Mouse (Mus musculus) midbrain, embryonic 14.5 days (tissue): ENCODE measurements around the gene Shb. TPM values are rescaled to one million over a fixed set of nuclear protein-coding genes. Genes with fewer than 3 reads are reported as not detected.

Experiments used
- ATAC-seq: fragments of 200-750 bp; cut with Nextera tagmentation; 2 replicates; pipeline ENCODE4 v1.8.0; 2017; ENCODE audit warnings: moderate number of reproducible peaks, moderate library complexity; ENCODE audit not compliant: low FRiP score, low TSS enrichment
- DNase-seq: peaks from one replicate; pipeline ENCODE4 v3.0.0-alpha.2; 2015
- H3K27ac ChIP-seq: fragments of 300-500 bp; sonication (generic); replicated peaks from 2 replicates; pipeline ENCODE4 v1.5.1; 2014; ENCODE audit warnings: mild to moderate bottlenecking, low read depth, low read length, moderate library complexity
- H3K27me3 ChIP-seq: fragments of 300-500 bp; sonication (generic); 2 replicates; pipeline ENCODE4 v1.6.1; 2014; ENCODE audit warnings: low read length, control low read depth, mixed read lengths; ENCODE audit not compliant: control insufficient read depth, insufficient read depth
- H3K36me3 ChIP-seq: fragments of 300-500 bp; sonication (generic); 2 replicates; pipeline ENCODE4 v1.6.1; 2014; ENCODE audit warnings: low read length, control low read depth; ENCODE audit not compliant: control insufficient read depth, insufficient read depth
- H3K4me1 ChIP-seq: fragments of 300-500 bp; sonication (generic); 2 replicates; pipeline ENCODE4 v1.6.1; 2014; ENCODE audit warnings: mild to moderate bottlenecking, antibody characterized with exemption, low read length, control low read depth; ENCODE audit not compliant: control insufficient read depth, insufficient read depth
- H3K4me2 ChIP-seq: fragments of 300-500 bp; sonication (generic); 2 replicates; pipeline ENCODE4 v1.6.1; 2014; ENCODE audit warnings: mild to moderate bottlenecking, low read length, moderate library complexity
- H3K4me3 ChIP-seq: fragments of 300-500 bp; sonication (generic); replicated peaks from 2 replicates; pipeline ENCODE4 v1.5.1; 2014; ENCODE audit warnings: low read depth, low read length
- H3K9ac ChIP-seq: fragments of 300-500 bp; sonication (generic); replicated peaks from 2 replicates; pipeline ENCODE4 v1.6.1; 2014; ENCODE audit warnings: mild to moderate bottlenecking, low read length, moderate library complexity
- H3K9me3 ChIP-seq: fragments of 300-500 bp; sonication (generic); 2 replicates; pipeline ENCODE4 v1.6.1; 2016; ENCODE audit warnings: low read length, control low read depth, mixed read lengths; ENCODE audit not compliant: control insufficient read depth
- WGBS: fragments of 180-500 bp; shearing (Covaris S2); extraction: QIAGEN DNeasy Blood & Tissue Kit; methylation state at CpG from one replicate; pipeline ENCODE4 v1.1.7; 2014; 5-methylcytosine and 5-hydroxymethylcytosine counted together
- polyA plus RNA-seq: library from polyadenylated mRNA; unstranded; fragments of >200 nt; fragmentation: Nextera tagmentation; extraction: Ambion mirVana; gene quantifications from 2 replicates; pipeline ENCODE4 v1.2.1, GENCODE M21; 2014

The Shb gene
- polyA plus RNA-seq, 1 experiment from 2014 or later = 10.2 TPM

- 91% methylated on average over 6 of the region's 6 CpGs for WGBS
- no peak for ATAC-seq
- Histone ChIP-seq H3K9ac (no peak overlapping the region), H3K36me3 (no peaks in the 10 kb centered on the region), H3K4me2 (no peak overlapping the region), H3K4me3 (no peak overlapping the region), H3K27ac (no peak overlapping the region), H3K9me3 (no peaks in the 10 kb centered on the region), H3K4me1 (peaks cover 6% of the 10 kb centered on the region; the same call in 1 of the 2 replicates), H3K27me3 (no peaks in the 10 kb centered on the region)
- DNase-seq = no peak
Observed at GRCm38 (mm10) chr4:45505191-45505590, 27.1 kb downstream of the Shb start.

DNA sequence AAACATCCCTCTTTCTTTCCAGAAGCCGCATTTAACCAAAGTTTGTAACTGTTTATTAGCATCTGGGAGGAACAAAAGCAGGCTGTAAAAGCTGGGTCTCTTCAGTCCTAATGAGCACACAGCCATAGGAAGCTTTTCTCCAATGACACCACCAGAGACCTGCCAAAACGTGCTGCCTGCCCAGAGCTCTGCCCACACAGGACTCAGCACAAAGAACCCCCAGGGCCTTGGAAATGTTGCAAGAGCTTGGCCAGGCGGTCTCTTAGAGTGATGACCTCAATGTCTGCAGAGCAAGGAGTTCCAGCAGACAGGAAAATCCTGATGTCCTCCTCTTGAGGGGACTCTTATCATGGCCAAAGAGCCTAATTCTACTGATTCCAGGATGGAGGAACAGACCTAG lies 28.5 kb downstream of the Shb start:
- no peaks in the 10 kb centered on the region for H3K36me3 ChIP-seq
- ATAC-seq (no peak), DNase-seq (no peak)
- H3K4me3 ChIP-seq = no peak overlapping the region
- H3K4me2 ChIP-seq = no peak overlapping the region
- no peak overlapping the region for H3K27ac ChIP-seq
- no peaks in the 10 kb centered on the region for H3K27me3 ChIP-seq
- 51% methylated on average over 3 of the region's 3 CpGs for WGBS
- peaks cover 11% of the 10 kb centered on the region for H3K4me1 ChIP-seq
- H3K9me3 ChIP-seq = no peaks in the 10 kb centered on the region
- H3K9ac ChIP-seq = no peak overlapping the region

GRCm38 (mm10) chr4:45503380-45503779 lies 28.9 kb downstream of the Shb start:
- Histone ChIP-seq H3K36me3 (no peaks in the 10 kb centered on the region), H3K4me3 (no peak overlapping the region), H3K9me3 (no peaks in the 10 kb centered on the region), H3K9ac (no peak overlapping the region), H3K27ac (no peak overlapping the region), H3K4me2 (no peak overlapping the region), H3K27me3 (no peaks in the 10 kb centered on the region), H3K4me1 (peaks cover 12% of the 10 kb centered on the region)
- no peak for ATAC-seq
- WGBS = 91% methylated on average over 6 of the region's 6 CpGs
- no peak for DNase-seq

- Histone ChIP-seq H3K4me3 (no peak overlapping the region), H3K4me1 (peaks cover 16% of the 10 kb centered on the region), H3K27me3 (no peaks in the 10 kb centered on the region), H3K9me3 (no peaks in the 10 kb centered on the region), H3K27ac (no peak overlapping the region), H3K36me3 (no peaks in the 10 kb centered on the region), H3K4me2 (no peak overlapping the region), H3K9ac (no peak overlapping the region)
- WGBS = 91% methylated on average over 9 of the region's 9 CpGs
- DNase-seq (no peak), ATAC-seq (no peak)
Observed at GRCm38 (mm10) chr4:45502002-45502401, 30.3 kb downstream of the Shb start.

GRCm38 (mm10) chr4:45500381-45500780 lies 31.9 kb downstream of the Shb start:
- 73% methylated on average over 8 of the region's 8 CpGs for WGBS

GRCm38 (mm10) chr4:45499556-45499955 lies 32.7 kb downstream of the Shb start:
- ATAC-seq (no peak), DNase-seq (no peak)
- Histone ChIP-seq H3K36me3 (no peaks in the 10 kb centered on the region), H3K27me3 (no peaks in the 10 kb centered on the region), H3K9me3 (no peaks in the 10 kb centered on the region), H3K27ac (no peak overlapping the region), H3K4me3 (no peak overlapping the region), H3K4me2 (no peak overlapping the region), H3K9ac (no peak overlapping the region), H3K4me1 (peaks cover 20% of the 10 kb centered on the region)
- WGBS = 31% methylated on average over 10 of the region's 10 CpGs

More at GRCm38 (mm10) chr4:45500381-45500780, 31.9 kb downstream of the Shb start:
- DNase-seq (no peak), ATAC-seq (no peak)
- Histone ChIP-seq H3K27ac (no peak overlapping the region), H3K27me3 (no peaks in the 10 kb centered on the region), H3K4me1 (peaks cover 16% of the 10 kb centered on the region), H3K9me3 (no peaks in the 10 kb centered on the region), H3K36me3 (no peaks in the 10 kb centered on the region), H3K4me2 (no peak overlapping the region), H3K9ac (no peak overlapping the region), H3K4me3 (no peak overlapping the region)

- DNase-seq (no peak), ATAC-seq (no peak)
- Histone ChIP-seq H3K27ac (no peak overlapping the region), H3K4me1 (peaks cover 20% of the 10 kb centered on the region), H3K9ac (no peak overlapping the region), H3K4me2 (no peak overlapping the region), H3K36me3 (no peaks in the 10 kb centered on the region), H3K4me3 (no peak overlapping the region), H3K27me3 (no peaks in the 10 kb centered on the region), H3K9me3 (no peaks in the 10 kb centered on the region)
- WGBS = 18% methylated on average over 6 of the region's 6 CpGs
Observed at GRCm38 (mm10) chr4:45499081-45499480, 33.2 kb downstream of the Shb start.

GRCm38 (mm10) chr4:45498345-45498744 lies 33.9 kb downstream of the Shb start:
- H3K9ac ChIP-seq = no peak overlapping the region
- DNase-seq (no peak), ATAC-seq (no peak)
- no peak overlapping the region for H3K4me3 ChIP-seq
- H3K4me1 ChIP-seq = peaks cover 25% of the 10 kb centered on the region
- 45% methylated on average over 5 of the region's 5 CpGs for WGBS
- H3K9me3 ChIP-seq = no peaks in the 10 kb centered on the region
- H3K27me3 ChIP-seq = no peaks in the 10 kb centered on the region
- H3K4me2 ChIP-seq = no peak overlapping the region
- H3K27ac ChIP-seq = no peak overlapping the region
- H3K36me3 ChIP-seq = no peaks in the 10 kb centered on the region

DNA sequence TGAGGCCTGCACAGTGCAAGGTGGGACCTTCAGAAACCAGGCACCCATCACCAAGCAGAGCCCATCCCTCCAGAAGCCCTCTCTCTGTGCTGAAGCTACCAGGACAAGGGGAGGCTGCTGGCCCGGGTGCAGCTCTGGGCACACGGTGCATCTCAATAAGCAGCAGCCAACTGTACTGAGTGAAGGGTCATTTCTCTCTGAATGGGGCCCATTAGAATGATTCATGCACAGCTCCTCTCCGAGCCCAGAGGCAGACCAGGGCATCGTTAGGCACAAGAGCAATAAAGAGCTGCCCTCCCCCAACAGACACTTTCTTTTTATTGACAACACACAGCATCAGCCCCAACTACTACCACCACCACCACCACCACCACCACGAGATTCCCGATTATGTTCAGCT lies 35.0 kb downstream of the Shb start:
- peaks cover 35% of the 10 kb centered on the region for H3K4me1 ChIP-seq

More for the DNA sequence above, 35.0 kb downstream of the Shb start:
- Histone ChIP-seq H3K9me3 (no peaks in the 10 kb centered on the region), H3K27me3 (no peaks in the 10 kb centered on the region), H3K4me2 (no peak overlapping the region), H3K36me3 (no peaks in the 10 kb centered on the region), H3K27ac (no peak overlapping the region), H3K9ac (no peak overlapping the region), H3K4me3 (no peak overlapping the region)
- DNase-seq (no peak), ATAC-seq (no peak)
- WGBS = 74% methylated on average over 6 of the region's 6 CpGs
